Mouse (Mus musculus): Measurements from ENCODE around the gene Stk38l.
"Not testable (repeated sequence)": the region's sequence is repeated elsewhere in the genome, so short reads cannot be mapped to it uniquely, and the experiment has no call there.

Stk38l gene

DNA sequence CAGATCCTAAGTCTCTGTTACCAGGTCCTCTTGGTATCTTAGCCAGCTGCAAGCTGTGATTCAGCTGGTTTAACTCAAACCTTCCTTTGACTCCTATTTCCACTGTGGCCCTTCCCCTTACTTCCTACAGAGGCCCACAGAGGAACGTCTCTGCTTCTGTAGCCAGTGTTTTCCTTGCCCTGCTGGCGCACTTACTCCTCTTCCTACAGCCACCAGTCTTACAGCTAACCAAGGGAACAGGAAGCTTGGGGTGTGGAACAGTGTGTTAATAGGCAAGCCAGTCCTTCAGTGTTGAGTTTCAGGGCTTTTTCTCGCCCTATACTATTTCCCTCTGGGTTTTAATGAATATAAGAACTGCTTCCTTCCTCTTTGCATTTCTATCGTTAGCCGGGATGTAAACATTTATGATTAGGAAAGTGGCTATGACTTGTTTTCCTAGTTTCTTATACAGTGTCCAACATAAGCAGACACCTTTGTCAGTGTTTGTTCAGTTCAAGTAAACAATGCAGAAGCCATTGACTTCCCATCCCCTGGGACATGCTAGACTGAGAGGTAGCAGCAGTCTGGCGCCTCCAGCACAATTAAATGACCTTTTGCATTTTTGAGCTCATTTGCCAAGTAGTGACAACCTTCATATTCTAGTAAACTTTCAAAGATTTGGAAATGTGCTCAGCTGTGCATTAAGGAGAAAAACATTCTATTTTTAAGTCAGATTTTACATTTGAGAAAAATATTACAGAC, 45.4 kb downstream of the Stk38l start:
- no peak for DNase-seq (ENCODE audit: low spot score in 2 of 2)

GRCm38 (mm10) chr6:146770808-146771207, 46.0 kb downstream of the Stk38l start:
- DNase-seq (ENCODE audit: low spot score in 2 of 2) = no peak

DNA sequence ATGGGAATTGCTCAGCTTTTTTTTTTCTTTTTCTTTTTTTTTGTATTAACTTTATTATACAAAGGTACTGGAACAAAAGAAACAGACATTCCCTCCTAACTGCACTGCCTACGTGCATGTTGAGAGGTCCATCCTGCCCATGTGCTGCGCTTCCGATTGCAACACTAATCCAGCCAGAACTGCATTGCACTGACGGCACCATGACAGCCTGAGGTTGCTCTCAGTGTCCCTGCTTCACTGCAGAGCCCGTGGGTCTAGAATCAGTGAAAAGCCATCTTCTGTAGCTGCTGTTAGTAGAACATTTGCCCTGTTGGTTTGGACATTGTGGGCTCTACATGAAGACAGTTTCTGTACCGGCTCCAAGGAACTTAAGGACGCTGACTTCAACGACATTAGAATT, 51.1 kb downstream of the Stk38l start:
- DNase-seq (ENCODE audit: low spot score in 2 of 2) = not testable (repeated sequence)

DNA sequence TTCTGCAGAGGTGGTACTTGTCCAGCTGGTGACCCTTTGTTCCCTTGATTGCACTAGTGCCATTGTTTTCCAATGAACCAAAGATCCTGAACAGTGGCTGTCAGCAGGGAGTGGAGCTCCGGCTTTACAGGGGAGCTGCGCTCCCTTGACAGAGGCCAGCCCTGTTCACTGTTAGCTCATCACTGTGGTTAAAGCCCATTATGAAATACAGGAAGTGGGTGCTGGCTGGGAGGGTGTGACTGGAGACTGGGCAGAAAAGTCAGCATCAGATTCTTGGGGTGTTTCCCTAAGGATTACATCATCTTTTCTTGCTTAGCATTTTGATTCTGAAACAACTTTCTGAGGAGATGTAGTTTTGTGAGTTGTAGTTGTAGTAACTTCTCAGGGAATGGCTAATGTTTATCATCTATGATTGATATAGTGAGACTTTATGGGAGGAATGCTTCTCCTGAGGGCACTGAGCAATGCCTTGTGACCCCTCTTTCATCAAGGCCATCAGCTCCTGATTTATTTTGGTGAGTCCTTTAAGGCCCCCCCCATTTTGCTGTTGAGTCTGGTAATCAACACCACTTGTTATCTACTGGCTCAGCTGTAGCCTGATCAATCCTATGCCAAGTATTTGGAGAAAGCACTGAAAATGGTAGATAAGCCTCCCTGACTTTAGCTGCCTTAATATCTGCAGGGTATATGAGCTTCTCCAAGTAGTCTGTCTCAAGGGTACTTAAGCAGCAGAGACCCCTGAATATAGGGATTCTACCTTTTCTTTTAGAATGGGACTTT, 52.0 kb downstream of the Stk38l start:
- DNase-seq (ENCODE audit: low spot score in 2 of 2) = peak in 1 of 2 experiments; percentile 52

GRCm38 (mm10) chr6:146778055-146778454, 53.3 kb downstream of the Stk38l start:
- no peak for DNase-seq (ENCODE audit: low spot score in 2 of 2)

- DNase-seq (ENCODE audit: low spot score in 2 of 2) = no peak
These were observed 56.8 kb downstream of the Stk38l start for GRCm38 (mm10) chr6:146781566-146781965.

GRCm38 (mm10) chr6:146793527-146793926, 68.7 kb downstream of the Stk38l start:
- DNase-seq (ENCODE audit: low spot score in 2 of 2) = no peak

DNA sequence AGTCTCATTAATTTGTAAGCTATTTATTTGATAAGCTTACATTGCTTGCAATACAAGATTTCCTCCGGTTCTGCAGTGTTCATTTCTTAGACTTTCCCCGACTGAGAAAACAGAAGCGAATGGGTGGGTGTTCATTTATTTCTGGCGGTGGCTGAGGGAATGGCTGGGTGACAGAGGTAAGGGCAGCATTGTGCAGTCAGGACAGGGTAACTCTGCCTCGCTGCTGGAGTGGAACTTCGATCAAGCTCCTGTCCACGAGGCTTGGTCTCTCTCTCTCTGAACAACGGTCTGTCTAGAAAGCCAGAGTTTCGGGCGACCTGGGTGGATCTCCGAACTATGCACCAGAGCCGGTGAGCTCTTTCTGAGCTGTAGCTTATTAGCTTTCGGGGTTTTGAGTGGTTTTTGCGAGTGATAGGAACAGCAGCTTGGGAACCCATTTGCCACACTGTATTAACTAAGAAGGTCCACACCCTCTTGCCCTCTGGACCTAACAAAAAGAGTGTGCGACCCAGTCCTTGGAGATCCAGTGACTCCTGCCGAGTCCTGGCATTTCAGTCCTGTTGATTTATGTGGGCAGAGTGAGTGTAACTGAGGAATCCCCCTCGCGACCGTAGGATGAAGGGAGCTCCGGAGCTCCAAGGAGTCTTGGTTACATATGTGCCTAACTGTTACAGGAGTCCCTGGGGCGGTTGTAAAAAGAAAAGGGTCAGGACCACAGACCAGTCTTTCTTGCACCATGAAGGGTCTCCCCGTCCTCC, 70.5 kb downstream of the Stk38l start:
- DNase-seq (ENCODE audit: low spot score in 2 of 2) = no peak

- peak; percentile 63 to 65 for DNase-seq (ENCODE audit: low spot score in 2 of 2)
These were observed 71.2 kb downstream of the Stk38l start, which contains the start of gene Arntl2 for GRCm38 (mm10) chr6:146795924-146796545. Gene Arntl2, plus strand, starts transcription at chr6:146796055.

DNA sequence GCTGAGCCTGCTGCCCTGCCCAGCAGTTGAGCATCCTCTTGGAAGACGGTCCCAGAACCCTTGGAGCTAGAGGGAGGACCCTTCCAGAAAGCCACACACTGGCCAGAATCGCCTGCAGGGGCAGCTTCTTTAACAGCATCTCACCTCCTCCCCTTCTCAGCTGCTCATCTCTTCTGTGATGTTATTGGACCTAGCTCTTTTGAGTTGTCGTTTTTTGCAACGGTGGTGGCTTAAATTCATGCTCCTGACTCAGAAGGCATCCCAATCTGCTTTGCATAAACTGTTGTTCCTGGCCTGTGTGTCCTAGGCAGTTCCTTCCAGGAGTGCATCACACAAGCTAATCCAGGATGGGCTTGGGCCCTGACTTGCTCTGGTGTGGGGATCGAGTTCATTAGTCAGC, 72.7 kb downstream of the Stk38l start:
- no peak for DNase-seq (ENCODE audit: low spot score in 2 of 2)

GRCm38 (mm10) chr6:146809991-146810390, 85.2 kb downstream of the Stk38l start:
- no peak for DNase-seq (ENCODE audit: low spot score in 2 of 2)

DNA sequence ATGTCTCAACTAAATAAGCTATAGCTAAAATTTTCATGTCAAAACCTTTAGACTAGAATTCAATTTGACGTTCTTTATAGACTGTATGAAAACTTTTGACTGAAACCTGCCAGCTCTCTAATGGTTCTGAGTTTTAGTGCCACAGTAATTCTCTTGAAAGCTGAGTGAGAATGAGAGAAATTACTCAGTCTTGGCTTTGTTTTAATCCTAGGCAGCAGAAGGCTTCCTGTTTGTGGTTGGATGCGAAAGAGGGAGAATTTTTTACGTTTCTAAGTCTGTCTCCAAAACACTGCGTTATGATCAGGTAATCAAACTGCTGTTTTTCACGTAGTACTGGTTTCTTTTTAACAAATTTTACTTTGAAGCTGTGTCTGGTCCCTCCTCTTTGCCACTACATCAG, 88.2 kb downstream of the Stk38l start:
- DNase-seq (ENCODE audit: low spot score in 2 of 2) = no peak

DNA sequence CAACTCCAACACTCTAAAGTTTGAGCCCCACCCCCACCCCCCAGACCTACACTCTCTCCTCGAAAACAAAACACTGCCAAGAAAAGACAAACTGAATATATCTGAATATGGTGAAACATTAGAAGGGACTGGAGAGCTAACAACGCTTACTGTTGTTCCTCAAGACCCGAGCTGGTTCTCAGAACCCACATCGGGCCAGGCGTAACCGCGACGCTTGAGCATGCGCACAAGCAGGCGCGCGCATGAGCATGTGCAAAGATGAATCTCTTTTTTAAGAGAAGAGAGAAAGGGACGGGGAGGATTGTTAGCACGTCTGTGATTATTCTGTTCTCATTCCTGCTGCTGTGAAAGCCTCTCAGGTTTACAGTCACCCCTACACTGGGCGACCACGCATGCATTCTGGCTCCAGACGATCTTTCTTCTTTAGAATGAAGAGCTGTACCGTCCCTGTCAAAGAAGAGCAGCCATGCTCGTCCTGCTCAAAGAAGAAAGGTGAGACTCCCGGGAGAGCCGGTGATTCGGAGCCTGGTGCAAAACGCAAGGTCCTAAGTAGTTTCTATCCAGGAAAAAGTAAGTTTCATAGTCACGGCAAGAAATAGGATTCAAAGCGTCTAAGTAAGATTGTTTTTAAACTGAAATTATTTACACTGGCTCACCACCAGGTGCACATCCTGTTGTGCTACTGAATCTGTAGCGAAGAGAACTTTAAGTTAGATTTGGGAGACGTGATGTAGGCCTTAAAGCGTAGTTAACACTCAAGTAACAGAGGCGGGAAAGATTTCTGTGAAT, 95.6 kb downstream of the Stk38l start:
- DNase-seq (ENCODE audit: low spot score in 2 of 2) = no peak

GRCm38 (mm10) chr6:146821958-146822357, 97.2 kb downstream of the Stk38l start:
- no peak for DNase-seq (ENCODE audit: low spot score in 2 of 2)

DNA sequence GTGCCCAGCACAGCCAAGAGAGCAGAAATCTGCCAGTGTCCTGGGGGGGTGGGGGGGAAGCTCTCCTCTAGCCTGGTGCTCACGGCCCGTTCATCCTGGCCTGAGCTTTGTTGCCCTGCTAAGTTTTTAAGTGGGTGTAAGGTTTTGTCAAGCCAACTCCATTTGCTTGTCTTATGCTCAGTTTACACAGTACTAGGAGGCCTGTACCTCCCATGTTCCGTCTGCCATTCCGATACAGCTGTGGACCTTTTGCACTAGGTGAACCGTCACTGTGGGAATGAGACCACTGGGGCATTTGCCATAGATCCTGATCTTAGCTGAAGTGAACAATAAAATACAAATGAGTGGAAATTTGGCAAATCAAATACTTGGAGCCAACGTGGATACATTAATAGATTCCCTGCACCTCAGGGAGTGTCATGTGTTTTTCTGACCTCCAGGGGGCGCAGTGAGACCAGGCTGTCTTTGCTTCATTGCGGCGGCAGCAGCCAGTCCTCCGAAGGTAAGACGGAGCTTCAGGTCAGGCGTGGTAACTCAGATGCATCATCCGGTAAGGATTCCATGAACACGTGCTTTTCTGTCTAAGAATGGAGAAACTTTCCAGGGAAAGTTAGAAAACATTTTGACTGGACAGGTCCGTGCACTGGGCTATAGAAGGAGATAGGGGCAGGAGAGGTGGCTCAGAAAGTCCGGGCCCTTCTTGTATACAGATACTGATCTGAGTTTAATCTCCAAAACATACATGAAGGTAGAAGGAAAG, 100.1 kb downstream of the Stk38l start:
- peak; percentile 36 for DNase-seq (ENCODE audit: low spot score in 2 of 2)

- DNase-seq (ENCODE audit: low spot score in 2 of 2) = no peak
These were observed 100.6 kb downstream of the Stk38l start for GRCm38 (mm10) chr6:146825487-146825773.
